Mouse (Mus musculus) heart, postnatal 10 days (tissue): ENCODE results near the gene Itih2. TPM values are rescaled to one million over a fixed set of nuclear protein-coding genes. Genes with fewer than 3 reads are reported as not detected.

Experiments used
- DNase-seq, 2 experiments: peaks; one replicate each; pipeline ENCODE4 v3.0.0; 2021
- intact Hi-C: fragments of 180-260 bp; cut with DNase I; formaldehyde crosslinking; loops from one replicate; pipeline ENCODE4 v1.15.1; 2025
- total RNA-seq, 2 experiments: library from RNA; stranded (reverse); gene quantifications; 2 replicates each; pipeline ENCODE4 v1.2.3; 2021

Gene Itih2
- total RNA-seq, 2 experiments from 2014 or later: 0.14 to 0.32 TPM

DNA sequence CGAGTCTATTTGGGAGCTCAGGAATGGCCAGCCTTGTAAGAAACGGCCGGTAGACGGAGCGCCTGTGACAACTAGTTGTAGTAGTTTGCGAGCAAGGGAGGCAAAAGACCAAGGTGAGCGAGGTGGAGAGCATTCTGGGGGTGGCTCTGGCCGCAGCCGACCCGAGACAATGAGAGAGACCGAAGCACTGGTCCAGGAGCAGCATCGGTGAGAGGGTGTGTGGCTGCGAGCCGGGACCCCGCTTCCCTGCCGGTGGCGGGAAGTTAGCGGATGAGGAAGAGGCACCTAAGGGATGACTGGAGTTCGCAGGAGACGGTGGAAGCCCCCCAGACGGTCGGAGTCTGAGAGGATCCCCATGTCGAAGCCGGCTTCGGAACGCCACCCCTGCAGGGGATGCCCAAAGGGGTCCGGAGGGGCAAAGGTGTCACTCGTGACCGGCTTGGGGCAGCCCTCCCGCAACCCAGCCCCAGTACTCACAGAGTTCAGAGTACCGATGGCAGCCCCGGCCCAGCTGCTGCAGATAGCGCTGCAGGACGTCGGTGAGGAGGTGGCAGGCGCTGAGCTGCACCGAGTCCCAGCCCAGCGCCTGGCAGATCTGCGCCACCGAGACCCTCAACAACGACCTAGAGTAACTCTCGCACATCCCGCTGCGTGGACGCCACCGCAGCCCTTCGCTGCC lies 83.3 kb downstream of the Itih2 start:
- peak; percentile 30 to 43 for DNase-seq
- intact Hi-C loops: no loop called here

Other genes with a start within 250 kb of the Itih2 start
- gene 9230102O04Rik, start 241.9 kb downstream of the Itih2 start, total RNA-seq: not detected
- under 1 TPM; 0.86 to 0.92 TPM for gene Gata3, start 241.4 kb downstream of the Itih2 start, total RNA-seq
- 1 to 10 TPM; 8.3 to 8.4 TPM for gene Taf3, start 82.8 kb downstream of the Itih2 start, total RNA-seq
- gene Atp5c1, start 50.9 kb downstream of the Itih2 start, total RNA-seq: 1,000 to 10,000 TPM; 1,250 to 1,330 TPM
- gene Kin, start 50.8 kb downstream of the Itih2 start, total RNA-seq: 10 to 100 TPM; 10.3 to 11.3 TPM
- gene Itih5, start 22.2 kb upstream of the Itih2 start, total RNA-seq: 10 to 100 TPM; 33.3 to 35.8 TPM
- 1 to 10 TPM in 1 of 2 experiments, under 1 TPM in 1; 0.91 to 1.4 TPM for gene Sfmbt2, start 239.1 kb upstream of the Itih2 start, total RNA-seq